Mouse (Mus musculus) telencephalon, adult 2 months (tissue): ENCODE results near the gene Siva1.

Experiments
- DNase-seq: peaks from one replicate; pipeline ENCODE4 v3.0.0-alpha.2; 2011; ENCODE audit warnings: low read depth, low spot score

The Siva1 gene

GRCm38 (mm10) chr12:112644180-112644854 is at the start of gene Siva1:
Gene Siva1 (plus strand): TSS chr12:112644679.
- peak; percentile 97 for DNase-seq

- DNase-seq = no peak
These were observed 49.5 kb upstream of the Siva1 start for GRCm38 (mm10) chr12:112594989-112595388.

GRCm38 (mm10) chr12:112595626-112596025 is 48.9 kb upstream of the Siva1 start:
- no peak for DNase-seq

- DNase-seq = no peak
These were observed 48.0 kb upstream of the Siva1 start for GRCm38 (mm10) chr12:112596454-112596853.

- no peak for DNase-seq
These were observed 47.5 kb upstream of the Siva1 start for GRCm38 (mm10) chr12:112596891-112597500.

GRCm38 (mm10) chr12:112597618-112598017 is 46.9 kb upstream of the Siva1 start:
- no peak for DNase-seq

- no peak for DNase-seq
These were observed 45.3 kb upstream of the Siva1 start for GRCm38 (mm10) chr12:112599198-112599597.

GRCm38 (mm10) chr12:112599942-112600611 is 44.4 kb upstream of the Siva1 start:
- DNase-seq = no peak

- no peak for DNase-seq
These were observed 40.5 kb upstream of the Siva1 start for GRCm38 (mm10) chr12:112604022-112604421.

- DNase-seq = no peak
These were observed 39.5 kb upstream of the Siva1 start for GRCm38 (mm10) chr12:112604709-112605649.

- DNase-seq = no peak
These were observed 38.7 kb upstream of the Siva1 start for GRCm38 (mm10) chr12:112605766-112606165.

- no peak for DNase-seq
These were observed 37.5 kb upstream of the Siva1 start for GRCm38 (mm10) chr12:112606998-112607397.

GRCm38 (mm10) chr12:112609031-112609430 is 35.4 kb upstream of the Siva1 start:
- DNase-seq = no peak

- no peak for DNase-seq
These were observed 27.8 kb upstream of the Siva1 start for GRCm38 (mm10) chr12:112616668-112617067.

GRCm38 (mm10) chr12:112617184-112617583 is 27.3 kb upstream of the Siva1 start:
- peak; percentile 87 for DNase-seq

- peak; percentile 76 for DNase-seq
These were observed 26.5 kb upstream of the Siva1 start for GRCm38 (mm10) chr12:112617898-112618380.

- no peak for DNase-seq
These were observed 25.3 kb upstream of the Siva1 start for GRCm38 (mm10) chr12:112618981-112619685.

GRCm38 (mm10) chr12:112619686-112620353 is 24.7 kb upstream of the Siva1 start, which contains the start of gene Adssl1:
Gene Adssl1 (plus strand): TSS chr12:112620045.
- DNase-seq = no peak

- no peak for DNase-seq
These were observed 24.0 kb upstream of the Siva1 start for GRCm38 (mm10) chr12:112620354-112621061.

GRCm38 (mm10) chr12:112621900-112622299 is 22.6 kb upstream of the Siva1 start:
- no peak for DNase-seq
